Mouse (Mus musculus) liver, adult 2 months (tissue): ENCODE measurements around the gene Camk2b. TPM values are rescaled to one million over a fixed set of nuclear protein-coding genes. Genes with fewer than 3 reads are reported as not detected.

ENCODE experiments used
- DNase-seq: peaks from one replicate; pipeline ENCODE4 v3.0.0-alpha.2; 2011; ENCODE audit warnings: low read depth, low spot score; ENCODE audit errors: extremely low read depth
- H3K27ac ChIP-seq: fragments of 200-500 bp; replicated peaks from 2 replicates; pipeline ENCODE4 v1.5.1; 2012; ENCODE audit warnings: low read depth, mild to moderate bottlenecking, control low read depth, inconsistent platforms, low read length; ENCODE audit not compliant: insufficient read depth
- H3K27me3 ChIP-seq: fragments of 200-500 bp; 2 replicates; pipeline ENCODE4 v1.6.1; 2012; ENCODE audit warnings: mild to moderate bottlenecking, moderate library complexity, low read length, inconsistent platforms; ENCODE audit not compliant: control insufficient read depth, insufficient read depth
- H3K36me3 ChIP-seq: fragments of 200-500 bp; 2 replicates; pipeline ENCODE4 v1.6.1; 2012; ENCODE audit warnings: low read length, inconsistent platforms; ENCODE audit not compliant: control insufficient read depth, insufficient read depth
- H3K4me1 ChIP-seq: fragments of 200-500 bp; 2 replicates; pipeline ENCODE4 v1.6.1; 2011; ENCODE audit warnings: low read length; ENCODE audit not compliant: control insufficient read depth, insufficient read depth
- H3K4me3 ChIP-seq: fragments of 200-500 bp; 2 replicates; pipeline ENCODE4 v1.5.1; 2011; ENCODE audit warnings: low read depth, mild to moderate bottlenecking, control low read depth, low read length, moderate library complexity; ENCODE audit not compliant: insufficient read depth
- H3K79me2 ChIP-seq: fragments of 200-500 bp; 2 replicates; pipeline ENCODE4 v1.6.1; 2012; ENCODE audit warnings: inconsistent platforms, mild to moderate bottlenecking, low read length, moderate library complexity; ENCODE audit not compliant: control insufficient read depth, insufficient read depth
- H3K9ac ChIP-seq: fragments of 200-500 bp; 2 replicates; pipeline ENCODE4 v1.6.1; 2012; ENCODE audit warnings: low read depth, mild to moderate bottlenecking, control low read depth, inconsistent platforms, low read length
- CTCF ChIP-seq: fragments of 200-500 bp; IDR thresholded peaks from 2 replicates; pipeline ENCODE4 v1.5.1; 2011; ENCODE audit warnings: low read depth, low read length, control low read depth
- POLR2A ChIP-seq: fragments of 200-500 bp; IDR thresholded peaks from 2 replicates; pipeline ENCODE4 v1.6.1; 2011; ENCODE audit warnings: low read length, control low read depth; ENCODE audit not compliant: insufficient read depth; ENCODE audit errors: extremely low read depth
- WGBS: fragments of 180-500 bp; shearing (Covaris S2); methylation state at CpG from one replicate; pipeline ENCODE4 v1.1.7; 2018; 5-methylcytosine and 5-hydroxymethylcytosine counted together
- polyA plus RNA-seq: library from polyadenylated mRNA; depleted of rRNA; stranded (reverse); fragments of >200 nt; gene quantifications from 2 replicates; pipeline ENCODE4 v1.2.3, GENCODE M21; 2012
- total RNA-seq: library from RNA; depleted of rRNA; stranded (reverse); fragments of >200 nt; gene quantifications from 2 replicates; pipeline ENCODE4 v1.2.3, GENCODE M21; 2014

The Camk2b gene
- total and polyA plus RNA-seq, 2 experiments: 8.1 to 8.5 TPM

- Histone ChIP-seq H3K9ac (no peak overlapping the region), H3K4me3 (no peak overlapping the region), H3K27ac (no peak overlapping the region), H3K36me3 (no peaks in the 10 kb centered on the region), H3K27me3 (no peaks in the 10 kb centered on the region), H3K79me2 (no peaks in the 10 kb centered on the region), H3K4me1 (no peaks in the 10 kb centered on the region)
- 84% methylated on average over 8 of the region's 8 CpGs for WGBS
- no peak for TF ChIP-seq CTCF
- no peak for DNase-seq
Measured at GRCm38 (mm10) chr11:5980561-5980960, 85.6 kb downstream of the Camk2b start.

DNA sequence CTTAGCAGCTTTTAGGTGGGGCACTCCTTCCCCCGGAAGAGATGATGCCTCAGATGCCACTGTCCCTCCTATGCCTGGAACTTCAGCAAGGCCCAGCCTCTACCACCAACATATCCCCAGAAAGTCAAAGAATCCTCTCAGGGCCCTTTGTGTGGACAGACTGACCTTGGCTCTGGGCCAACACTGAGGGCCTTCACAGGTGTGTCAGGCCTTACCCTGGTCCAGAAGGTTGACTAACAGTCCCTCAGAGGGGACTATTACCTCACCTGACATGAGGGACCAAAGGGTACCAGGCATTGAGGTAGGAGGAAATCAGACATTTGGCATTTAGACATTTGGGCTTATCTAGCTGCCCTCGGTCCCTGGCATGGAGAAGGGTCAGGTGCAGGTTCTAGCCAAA, 86.1 kb downstream of the Camk2b start:
- Histone ChIP-seq H3K36me3 (no peaks in the 10 kb centered on the region), H3K79me2 (no peaks in the 10 kb centered on the region), H3K4me1 (no peaks in the 10 kb centered on the region), H3K27ac (no peak overlapping the region), H3K9ac (no peak overlapping the region), H3K4me3 (no peak overlapping the region), H3K27me3 (no peaks in the 10 kb centered on the region)
- 87% methylated on average over 2 of the region's 2 CpGs for WGBS
- no peak for DNase-seq
- TF ChIP-seq POLR2A: no peak
- TF ChIP-seq CTCF: no peak

DNA sequence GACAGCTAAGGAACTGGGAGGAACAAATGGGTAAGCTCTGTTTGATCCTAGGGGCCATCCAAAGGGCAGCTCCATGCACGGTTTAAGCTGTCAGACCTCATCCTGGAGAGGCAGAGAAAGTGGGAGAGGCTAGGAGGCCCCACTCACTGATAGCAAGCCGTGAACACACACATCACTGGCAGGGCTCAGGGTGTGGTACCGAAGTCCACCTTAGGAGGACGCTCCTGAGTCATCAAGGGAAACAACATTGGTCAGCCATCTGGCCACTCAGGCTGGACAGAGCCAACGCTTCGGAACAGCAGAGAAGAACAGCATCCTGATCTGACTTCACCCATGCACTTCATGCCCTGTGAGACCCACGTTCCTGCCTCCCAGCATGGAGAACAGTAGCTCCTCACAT, 87.1 kb downstream of the Camk2b start:
- Histone ChIP-seq H3K9ac (no peak overlapping the region), H3K27me3 (no peaks in the 10 kb centered on the region), H3K79me2 (no peaks in the 10 kb centered on the region), H3K36me3 (no peaks in the 10 kb centered on the region), H3K27ac (no peak overlapping the region), H3K4me1 (no peaks in the 10 kb centered on the region), H3K4me3 (no peak overlapping the region)
- no peak for TF ChIP-seq CTCF
- no peak for DNase-seq
- 93% methylated on average over 7 of the region's 7 CpGs for WGBS

DNA sequence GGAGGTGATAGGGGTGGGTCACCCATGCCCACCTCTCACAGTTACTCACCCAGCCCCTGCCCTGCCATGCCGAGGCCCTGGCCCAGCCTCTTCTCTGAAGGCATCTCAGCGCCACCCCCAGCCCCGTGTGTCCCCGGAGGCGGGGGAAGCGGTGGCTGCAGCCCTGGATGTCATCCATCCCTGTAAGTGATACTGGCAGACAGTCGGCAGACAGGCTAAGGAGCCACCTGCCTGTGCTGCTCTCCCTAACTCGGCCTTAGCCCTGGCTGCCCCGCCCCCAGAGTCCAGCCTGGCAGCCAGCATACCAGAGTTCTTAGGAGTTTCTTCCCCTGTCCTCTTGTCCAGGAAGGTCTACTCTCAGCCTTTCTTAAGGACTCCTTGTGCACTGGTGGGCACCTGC, 90.1 kb downstream of the Camk2b start:
- no peak overlapping the region for H3K4me3 ChIP-seq
- DNase-seq: no peak
- no peak overlapping the region for H3K9ac ChIP-seq
- H3K27ac ChIP-seq: no peak overlapping the region
- H3K27me3 ChIP-seq: no peaks in the 10 kb centered on the region
- WGBS: 66% methylated on average over 9 of the region's 9 CpGs
- no peak for TF ChIP-seq CTCF
- TF ChIP-seq POLR2A: no peak
- H3K79me2 ChIP-seq: no peaks in the 10 kb centered on the region
- H3K4me1 ChIP-seq: no peaks in the 10 kb centered on the region
- H3K36me3 ChIP-seq: no peaks in the 10 kb centered on the region

DNA sequence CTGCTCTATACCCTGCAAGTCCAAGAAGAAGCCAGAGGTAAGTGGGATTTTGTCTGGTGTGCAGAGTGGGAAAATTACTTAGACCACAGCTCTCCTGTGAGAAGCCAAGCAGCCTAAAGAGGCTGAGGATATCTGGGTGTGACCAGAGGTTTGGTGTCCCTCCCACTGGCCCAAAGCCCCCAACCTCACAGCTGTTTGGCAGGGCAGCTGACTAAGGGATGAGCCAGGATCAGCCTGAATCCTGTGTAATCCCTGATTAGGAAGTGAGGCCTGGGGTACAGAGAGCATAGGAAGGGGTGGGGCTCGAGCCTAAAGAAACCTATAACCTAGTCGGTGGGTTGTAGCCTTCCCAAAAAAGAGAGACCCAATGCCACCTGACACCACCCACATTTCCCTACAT, 91.1 kb downstream of the Camk2b start:
- 65% methylated on average over 2 of the region's 2 CpGs for whole genome bisulfite sequencing
- Histone ChIP-seq H3K27me3 (no peaks in the 10 kb centered on the region), H3K4me3 (no peak overlapping the region), H3K36me3 (no peaks in the 10 kb centered on the region), H3K79me2 (no peaks in the 10 kb centered on the region), H3K4me1 (no peaks in the 10 kb centered on the region), H3K27ac (no peak overlapping the region), H3K9ac (no peak overlapping the region)
- TF ChIP-seq POLR2A (no peak), CTCF (no peak)
- no peak for DNase-seq

- no peaks in the 10 kb centered on the region for H3K36me3 ChIP-seq
- H3K4me3 ChIP-seq: no peak overlapping the region
- no peak overlapping the region for H3K9ac ChIP-seq
- H3K27ac ChIP-seq: no peak overlapping the region
- no peak for DNase-seq
- whole genome bisulfite sequencing: 86% methylated on average over 6 of the region's 6 CpGs
- TF ChIP-seq POLR2A (no peak), CTCF (no peak)
- H3K27me3 ChIP-seq: no peaks in the 10 kb centered on the region
- no peaks in the 10 kb centered on the region for H3K79me2 ChIP-seq
- no peaks in the 10 kb centered on the region for H3K4me1 ChIP-seq
Measured at GRCm38 (mm10) chr11:5974053-5974452, 92.1 kb downstream of the Camk2b start.
